Comparison of ENCODE assay signal across 10 mouse cellular contexts in the genomic region with DNA sequence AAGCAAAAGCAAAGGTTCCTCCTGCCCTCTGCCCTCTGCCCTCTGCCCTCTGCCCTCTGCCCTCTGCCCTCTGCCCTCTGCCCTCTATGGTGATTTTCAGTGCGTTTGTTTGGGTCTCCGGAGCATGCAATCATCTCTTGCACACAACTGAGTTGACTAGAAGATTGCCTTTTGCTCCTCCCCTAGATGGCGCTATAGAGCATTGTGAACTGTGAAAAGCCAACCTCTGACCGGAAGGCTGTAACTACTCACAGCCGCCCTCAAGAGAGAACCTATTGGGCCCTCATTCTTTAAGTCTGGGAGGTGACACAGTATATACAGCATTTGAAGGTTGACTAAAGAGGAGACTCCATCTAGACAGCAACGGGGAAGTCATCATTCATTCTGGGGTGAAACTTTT.
DNase-seq lines count a peak whose midpoint lies in the region; TF ChIP-seq lines count a peak whose summit lies in the region.
"Had no signal": no experiment of that assay in that cellular context is flagged by ENCODE, and none has a peak within 500 bp of the region (broad histone marks: within the 10 kb centered on the region; RNA-seq: fewer than 3 reads in every experiment).

No protein-coding gene starts in this region.

- no peaks in the 10 kb centered on the region for H3K9me3 ChIP-seq in limb, embryonic 10.5 days (replicated peaks)
- H3K9me3 ChIP-seq: limb, embryonic 15.5 days had no signal

- no peaks in the 10 kb centered on the region for H3K27me3 ChIP-seq in cerebellum, adult 2 months (ENCODE audit: control insufficient read depth, insufficient read depth, low read length)
- H3K27me3 ChIP-seq in limb, embryonic 10.5 days (ENCODE audit: low read depth, poor library complexity, severe bottlenecking) = no peaks in the 10 kb centered on the region
- H3K27me3 ChIP-seq: limb, embryonic 15.5 days had no signal

- WGBS in cerebellum, adult 2 months = 82% methylated on average over 6 of the region's 6 CpGs
- WGBS in limb, embryonic 10.5 days = 82% methylated on average over 6 of the region's 6 CpGs

- DNase-seq in cerebellum, adult 2 months = peak in 1 of 2 experiments; percentile 17
- no peak for DNase-seq in cerebellum, adult 9-11 months
- peak; percentile 8 for DNase-seq in layer of hippocampus, adult 11-12 months (ENCODE audit: low spot score)
- no peak for DNase-seq in layer of hippocampus, adult 9-11 months
- DNase-seq in MN1 (ENCODE audit: low spot score) = peak; percentile 52
- DNase-seq in induced T-regulatory cell, adult 2 months (ENCODE audit: low read depth) = peak; percentile 0
- DNase-seq in frontal cortex, postnatal 10 days (ENCODE audit: low spot score in 2 of 2) = no peak
- no peak for DNase-seq in limb, embryonic 10.5 days (ENCODE audit: low spot score)
- DNase-seq: thymus, adult 2 months had no signal

- TF ChIP-seq CTCF in cerebellum, adult 2 months (IDR thresholded peaks at IDR 0.05; ENCODE audit: borderline replicate concordance, insufficient read depth, low read depth, low read length) = peak; percentile 32; the same call in 1 of the 2 replicates

- H3K4me3 ChIP-seq in cerebellum, adult 2 months (replicated peaks; ENCODE audit: insufficient read depth, low read depth, low read length) = no peak overlapping the region
- no peak overlapping the region for H3K4me3 ChIP-seq in limb, embryonic 10.5 days
- H3K4me3 ChIP-seq: limb, embryonic 15.5 days had no signal

- H3K27ac ChIP-seq in cerebellum, adult 2 months (ENCODE audit: insufficient read depth, low read length) = no peak overlapping the region
- H3K27ac ChIP-seq in limb, embryonic 10.5 days = no peak overlapping the region
- H3K27ac ChIP-seq: limb, embryonic 15.5 days had no signal

- no peak for TF ChIP-seq POLR2A in cerebellum, adult 2 months (IDR thresholded peaks at IDR 0.05; ENCODE audit: borderline replicate concordance, insufficient read depth, low read length)

- H3K36me3 ChIP-seq in limb, embryonic 10.5 days = no peaks in the 10 kb centered on the region
- H3K36me3 ChIP-seq: limb, embryonic 15.5 days had no signal

- no peaks in the 10 kb centered on the region; the same call in 1 of the 2 replicates for H3K4me1 ChIP-seq in cerebellum, adult 2 months (ENCODE audit: control insufficient read depth, insufficient read depth, low read length)
- H3K4me1 ChIP-seq in limb, embryonic 10.5 days = peaks cover under 1% of the 10 kb centered on the region; the same call in 1 of the 2 replicates
- H3K4me1 ChIP-seq: limb, embryonic 15.5 days had no signal

Comparison
In these comparisons a context has a peak if more than half of its experiments do, and no peak if none do; other contexts are left out.
1. DNase-seq: peak in layer of hippocampus, adult 11-12 months (single experiment), MN1 (single experiment) and induced T-regulatory cell, adult 2 months (single experiment); none in cerebellum, adult 9-11 months (single experiment), layer of hippocampus, adult 9-11 months (single experiment), frontal cortex, postnatal 10 days (0 of 2) and limb, embryonic 10.5 days (single experiment).